Mouse (Mus musculus) MEL (cell line): ENCODE data around the gene Dtl. TPM values are rescaled to one million over a fixed set of nuclear protein-coding genes. Genes with fewer than 3 reads are reported as not detected.
"Not testable (repeated sequence)": the region's sequence is repeated elsewhere in the genome, so short reads cannot be mapped to it uniquely, and the experiment has no call there.

Experiments
- DNase-seq: peaks from one replicate; pipeline ENCODE4 v3.0.0; 2011; ENCODE audit warnings: low read depth, low spot score
- H3K27ac ChIP-seq: 2 replicates; pipeline ENCODE4 v1.5.1; 2012; ENCODE audit warnings: low read depth, mild to moderate bottlenecking, control low read depth, low read length, moderate library complexity; ENCODE audit not compliant: control insufficient read depth
- H3K27me3 ChIP-seq, 2 experiments: fragments of 150-350 bp in 1 of 2; sonication (generic) in 1 of 2; 2 replicates each; pipeline ENCODE4 v1.6.1; 2012; ENCODE audit warnings: low read length in 2 of 2, mild to moderate bottlenecking in 2 of 2, improper control_type of control experiment in 1 of 2, moderate library complexity in 1 of 2; ENCODE audit not compliant: insufficient read depth in 2 of 2, control insufficient read depth in 1 of 2
- H3K36me3 ChIP-seq, 2 experiments: 2 replicates each; pipeline ENCODE4 v1.6.1; 2012 to 2014; ENCODE audit warnings: low read length in 2 of 2, improper control_type of control experiment in 1 of 2, inconsistent platforms in 1 of 2, mild to moderate bottlenecking in 1 of 2; ENCODE audit not compliant: insufficient read depth in 2 of 2, control insufficient read depth in 1 of 2
- H3K4me1 ChIP-seq, 2 experiments: fragments of 150-350 bp in 1 of 2; sonication (generic) in 1 of 2; 2 replicates each; pipeline ENCODE4 v1.6.1; 2012; ENCODE audit warnings: low read length in 2 of 2, improper control_type of control experiment in 1 of 2, mild to moderate bottlenecking in 1 of 2; ENCODE audit not compliant: insufficient read depth in 2 of 2, control insufficient read depth in 1 of 2
- H3K4me3 ChIP-seq, 2 experiments: fragments of 150-350 bp in 1 of 2; sonication (generic) in 1 of 2; 2 replicates each; pipeline ENCODE4 v1.5.1; 2012; ENCODE audit warnings: low read depth in 2 of 2, low read length in 2 of 2, mild to moderate bottlenecking in 2 of 2, moderate library complexity in 2 of 2, control low read depth in 1 of 2, improper control_type of control experiment in 1 of 2; ENCODE audit not compliant: control insufficient read depth in 1 of 2, insufficient read depth in 1 of 2
- H3K79me2 ChIP-seq: 2 replicates; pipeline ENCODE4 v1.6.1; 2012; ENCODE audit warnings: mild to moderate bottlenecking, low read length, moderate library complexity; ENCODE audit not compliant: control insufficient read depth, poor library complexity, insufficient read depth
- H3K9ac ChIP-seq: 2 replicates; pipeline ENCODE4 v1.6.1; 2012; ENCODE audit warnings: low read depth, mild to moderate bottlenecking, control low read depth, low read length, moderate library complexity; ENCODE audit not compliant: control insufficient read depth, poor library complexity, severe bottlenecking
- H3K9me3 ChIP-seq: fragments of 150-350 bp; sonication (generic); replicated peaks from 2 replicates; pipeline ENCODE4 v1.6.1; 2012; ENCODE audit warnings: mild to moderate bottlenecking, low read length, improper control_type of control experiment, moderate library complexity; ENCODE audit not compliant: insufficient read depth
- BHLHE40 ChIP-seq: IDR thresholded peaks from 2 replicates; pipeline ENCODE4 v1.6.1; 2012; ENCODE audit warnings: low read depth, mild to moderate bottlenecking, inconsistent platforms, low read length, improper control_type of control experiment, borderline replicate concordance
- CHD2 ChIP-seq: IDR thresholded peaks from 2 replicates; pipeline ENCODE4 v1.6.1; 2011; ENCODE audit warnings: low read length, improper control_type of control experiment
- CTCF ChIP-seq, 3 experiments: IDR thresholded peaks in 2 of 3; conservative IDR thresholded peaks in 1 of 3; 2 replicates each; pipeline ENCODE4 v1.5.1; 2011 to 2012; ENCODE audit warnings: low read length in 3 of 3, low read depth in 2 of 3, mild to moderate bottlenecking in 2 of 3, improper control_type of control experiment in 1 of 3, inconsistent platforms in 1 of 3, mixed read lengths in 1 of 3, moderate library complexity in 1 of 3; ENCODE audit not compliant: control insufficient read depth in 1 of 3, insufficient read depth in 1 of 3, poor library complexity in 1 of 3, severe bottlenecking in 1 of 3
- E2F4 ChIP-seq: IDR thresholded peaks from 2 replicates; pipeline ENCODE4 v1.6.1; 2011; ENCODE audit warnings: low read depth, low read length, improper control_type of control experiment, borderline replicate concordance
- EP300 ChIP-seq, 2 experiments: IDR thresholded peaks; 2 replicates each; pipeline ENCODE4 v1.6.1; 2011; ENCODE audit warnings: improper control_type of control experiment in 2 of 2, low read length in 2 of 2, low read depth in 1 of 2, mild to moderate bottlenecking in 1 of 2
- GABPA ChIP-seq: IDR thresholded peaks from 2 replicates; pipeline ENCODE4 v1.6.1; 2012; ENCODE audit warnings: low read depth, mild to moderate bottlenecking, inconsistent platforms, low read length, improper control_type of control experiment, moderate library complexity
- HCFC1 ChIP-seq: IDR thresholded peaks from 2 replicates; pipeline ENCODE4 v1.6.1; 2012; ENCODE audit warnings: low read depth, mild to moderate bottlenecking, inconsistent platforms, low read length, improper control_type of control experiment, moderate library complexity
- JUND ChIP-seq: IDR thresholded peaks from 2 replicates; pipeline ENCODE4 v1.6.1; 2011; ENCODE audit warnings: low read depth, mild to moderate bottlenecking, improper control_type of control experiment, low read length
- KAT2A ChIP-seq: conservative IDR thresholded peaks from 2 replicates; pipeline ENCODE4 v1.6.1; 2012; ENCODE audit warnings: low read depth, low read length, improper control_type of control experiment, inconsistent platforms
- MAFK ChIP-seq: IDR thresholded peaks from 2 replicates; pipeline ENCODE4 v1.6.1; 2011; ENCODE audit warnings: low read depth, mild to moderate bottlenecking, low read length, improper control_type of control experiment, borderline replicate concordance
- MAZ ChIP-seq: IDR thresholded peaks from 2 replicates; pipeline ENCODE4 v1.6.1; 2012; ENCODE audit warnings: low read depth, mild to moderate bottlenecking, inconsistent platforms, low read length, improper control_type of control experiment
- MEF2A ChIP-seq: IDR thresholded peaks from 2 replicates; pipeline ENCODE4 v1.6.1; 2014; ENCODE audit warnings: low read depth, mild to moderate bottlenecking, inconsistent platforms, low read length, improper control_type of control experiment; ENCODE audit not compliant: poor library complexity, insufficient replicate concordance, severe bottlenecking; ENCODE audit errors: extremely low read depth
- MXI1 ChIP-seq: IDR thresholded peaks from 2 replicates; pipeline ENCODE4 v1.6.1; 2011; ENCODE audit warnings: mild to moderate bottlenecking, low read depth, low read length, improper control_type of control experiment
- MYB ChIP-seq: IDR thresholded peaks from 2 replicates; pipeline ENCODE4 v1.6.1; 2011; ENCODE audit warnings: mild to moderate bottlenecking, low read depth, low read length, improper control_type of control experiment
- NELFE ChIP-seq: IDR thresholded peaks from 2 replicates; pipeline ENCODE4 v1.6.1; 2011; ENCODE audit warnings: low read depth, low read length, improper control_type of control experiment
- POLR2A ChIP-seq, 2 experiments: IDR thresholded peaks; 2 replicates each; pipeline ENCODE4 v1.6.1; 2011 to 2012; ENCODE audit warnings: low read length in 2 of 2, mild to moderate bottlenecking in 2 of 2, control low read depth in 1 of 2, improper control_type of control experiment in 1 of 2, low read depth in 1 of 2, moderate library complexity in 1 of 2; ENCODE audit not compliant: control insufficient read depth in 1 of 2, insufficient read depth in 1 of 2, poor library complexity in 1 of 2
- POLR2AphosphoS2 ChIP-seq: IDR thresholded peaks from 2 replicates; pipeline ENCODE4 v1.6.1; 2011; ENCODE audit warnings: low read length, improper control_type of control experiment
- POLR2AphosphoS5 ChIP-seq: IDR thresholded peaks from 2 replicates; pipeline ENCODE4 v1.6.1; 2012; ENCODE audit warnings: low read depth, borderline replicate concordance, mild to moderate bottlenecking, inconsistent platforms, low read length, moderate library complexity, mixed read lengths
- RCOR1 ChIP-seq: IDR thresholded peaks from 2 replicates; pipeline ENCODE4 v1.6.1; 2012; ENCODE audit warnings: low read depth, mild to moderate bottlenecking, inconsistent platforms, low read length, improper control_type of control experiment
- TAL1 ChIP-seq: IDR thresholded peaks from 2 replicates; pipeline ENCODE4 v1.6.1; 2012; ENCODE audit warnings: mild to moderate bottlenecking, inconsistent platforms, low read length, moderate library complexity, mixed read lengths
- TBP ChIP-seq: IDR thresholded peaks from 2 replicates; pipeline ENCODE4 v1.8.0; 2011; ENCODE audit warnings: low read depth, low read length, improper control_type of control experiment
- TCF12 ChIP-seq: IDR thresholded peaks from 2 replicates; pipeline ENCODE4 v1.6.1; 2014; ENCODE audit warnings: low read depth, mild to moderate bottlenecking, inconsistent platforms, low read length, improper control_type of control experiment, moderate library complexity
- UBTF ChIP-seq: IDR thresholded peaks from 2 replicates; pipeline ENCODE4 v1.6.1; 2012; ENCODE audit warnings: low read depth, mild to moderate bottlenecking, inconsistent platforms, low read length, improper control_type of control experiment, moderate library complexity, borderline replicate concordance; ENCODE audit not compliant: insufficient read depth
- USF2 ChIP-seq, 2 experiments: IDR thresholded peaks; 2 replicates each; pipeline ENCODE4 v1.6.1; 2011 to 2012; ENCODE audit warnings: improper control_type of control experiment in 2 of 2, low read length in 2 of 2, borderline replicate concordance in 1 of 2, inconsistent platforms in 1 of 2, low read depth in 1 of 2, mild to moderate bottlenecking in 1 of 2; ENCODE audit not compliant: insufficient read depth in 1 of 2
- ZC3H11A ChIP-seq: IDR thresholded peaks from 2 replicates; pipeline ENCODE4 v1.6.1; 2012; ENCODE audit warnings: low read depth, mild to moderate bottlenecking, inconsistent platforms, low read length, improper control_type of control experiment
- ZKSCAN1 ChIP-seq: IDR thresholded peaks from 2 replicates; pipeline ENCODE4 v1.6.1; 2012; ENCODE audit warnings: low read depth, mild to moderate bottlenecking, inconsistent platforms, low read length, improper control_type of control experiment, moderate library complexity
- polyA plus RNA-seq, 2 experiments: library from polyadenylated mRNA; stranded (reverse) in 1 of 2; unstranded in 1 of 2; fragments of >175 nt in 1 of 2; fragments of >200 nt in 1 of 2; gene quantifications; 2 replicates each; pipeline versions ENCODE4 v1.2.1 to v1.2.4; 2012; ENCODE audit warnings: low replicate concordance in 2 of 2, low read depth in 1 of 2; ENCODE audit not compliant: insufficient read length in 2 of 2, insufficient read depth in 1 of 2, missing spikeins in 1 of 2
- total RNA-seq: library from RNA; depleted of rRNA; stranded (reverse); fragments of 300-350 nt; gene quantifications from 2 replicates; pipeline ENCODE4 v1.2.3, GENCODE M21; 2012

Dtl gene
- total and polyA plus RNA-seq, 3 experiments = 42.3 to 64.6 (median 53.5) TPM

GRCm38 (mm10) chr1:191517056-191517455 is 58.3 kb downstream of the Dtl start:
- no peaks in the 10 kb centered on the region for H3K79me2 ChIP-seq
- no peak overlapping the region for H3K9ac ChIP-seq
- no peaks in the 10 kb centered on the region for H3K27me3 ChIP-seq
- DNase-seq = no peak
- no peak for TF ChIP-seq RCOR1
- no peak for TF ChIP-seq UBTF
- no peak for TF ChIP-seq MAZ
- no peak for TF ChIP-seq POLR2A (IDR thresholded peaks at IDR 0.05; ENCODE audit: control insufficient read depth in 1 of 2, insufficient read depth in 1 of 2, low read depth in 1 of 2, low read length in 2 of 2, poor library complexity in 1 of 2)
- no peak for TF ChIP-seq E2F4
- no peak for TF ChIP-seq KAT2A
- no peak for TF ChIP-seq CTCF (IDR thresholded peaks at IDR 0.05 in 2 of 3, conservative IDR thresholded peaks at IDR 0.05 in 1 of 3; ENCODE audit: control insufficient read depth in 1 of 3, insufficient read depth in 1 of 3, low read depth in 2 of 3, low read length in 3 of 3, poor library complexity in 1 of 3, severe bottlenecking in 1 of 3)
- TF ChIP-seq TAL1 = no peak
- TF ChIP-seq POLR2AphosphoS5 = no peak
- TF ChIP-seq MEF2A = no peak
- no peak for TF ChIP-seq MXI1
- no peak for TF ChIP-seq MAFK
- no peak for TF ChIP-seq TBP
- no peak for TF ChIP-seq JUND
- no peak for TF ChIP-seq ZKSCAN1
- TF ChIP-seq TCF12 = no peak
- H3K27ac ChIP-seq = no peak overlapping the region
- H3K4me1 ChIP-seq = peaks cover 0 to 7% of the 10 kb centered on the region in 2 experiments; a peak in 2 of 4 replicates
- H3K4me3 ChIP-seq = no peak overlapping the region
- H3K9me3 ChIP-seq = no peaks in the 10 kb centered on the region
- peaks cover 0 to 3% of the 10 kb centered on the region in 2 experiments; a peak in 1 of 4 replicates for H3K36me3 ChIP-seq

GRCm38 (mm10) chr1:191516351-191516750 is 59.0 kb downstream of the Dtl start:
- H3K79me2 ChIP-seq, H3K27me3 ChIP-seq, H3K9ac ChIP-seq, H3K4me3 ChIP-seq, H3K36me3 ChIP-seq, DNase-seq, H3K9me3 ChIP-seq, H3K4me1 ChIP-seq, H3K27ac ChIP-seq: not testable (repeated sequence)

- Histone ChIP-seq H3K27me3 (no peaks in the 10 kb centered on the region), H3K4me3 (no peak overlapping the region), H3K9me3 (no peaks in the 10 kb centered on the region)
- TF ChIP-seq MYB (no peak), UBTF (no peak), CHD2 (no peak), CTCF (IDR thresholded peaks at IDR 0.05 in 2 of 3, conservative IDR thresholded peaks at IDR 0.05 in 1 of 3; ENCODE audit: control insufficient read depth in 1 of 3, insufficient read depth in 1 of 3, low read depth in 2 of 3, low read length in 3 of 3, poor library complexity in 1 of 3, severe bottlenecking in 1 of 3) (no peak), HCFC1 (no peak), MXI1 (no peak), ZC3H11A (no peak), POLR2AphosphoS5 (no peak), EP300 (IDR thresholded peaks at IDR 0.05; ENCODE audit: low read depth in 1 of 2, low read length in 2 of 2) (no peak), NELFE (no peak), BHLHE40 (no peak), POLR2A (IDR thresholded peaks at IDR 0.05; ENCODE audit: control insufficient read depth in 1 of 2, insufficient read depth in 1 of 2, low read depth in 1 of 2, low read length in 2 of 2, poor library complexity in 1 of 2) (no peak), GABPA (no peak), TBP (no peak), POLR2AphosphoS2 (no peak), USF2 (IDR thresholded peaks at IDR 0.05; ENCODE audit: borderline replicate concordance in 1 of 2, insufficient read depth in 1 of 2, low read depth in 1 of 2, low read length in 2 of 2) (no peak), ZKSCAN1 (no peak)
- TF ChIP-seq, all 39 proteins: peak for 0
- H3K36me3 ChIP-seq = no peaks in the 10 kb centered on the region
- no peaks in the 10 kb centered on the region for H3K4me1 ChIP-seq
- no peak overlapping the region for H3K27ac ChIP-seq
- DNase-seq = no peak
- no peak overlapping the region for H3K9ac ChIP-seq
- H3K79me2 ChIP-seq = no peaks in the 10 kb centered on the region
Observed at GRCm38 (mm10) chr1:191513195-191513594, 62.1 kb downstream of the Dtl start.
